Mouse (Mus musculus) mouse trophoblast stem cell (cell line): ENCODE data around the gene Rabgef1.
"Not testable (repeated sequence)": the region's sequence is repeated elsewhere in the genome, so short reads cannot be mapped to it uniquely, and the experiment has no call there.

Experiments used
- in situ Hi-C, 2 experiments: fragments of 300-500 bp; cut with MseI, MboI; formaldehyde crosslinking; loops; 2 replicates in 1 of 2; 3 replicates in 1 of 2; pipeline ENCODE4 v1.15.1; 2025

The Rabgef1 gene

DNA sequence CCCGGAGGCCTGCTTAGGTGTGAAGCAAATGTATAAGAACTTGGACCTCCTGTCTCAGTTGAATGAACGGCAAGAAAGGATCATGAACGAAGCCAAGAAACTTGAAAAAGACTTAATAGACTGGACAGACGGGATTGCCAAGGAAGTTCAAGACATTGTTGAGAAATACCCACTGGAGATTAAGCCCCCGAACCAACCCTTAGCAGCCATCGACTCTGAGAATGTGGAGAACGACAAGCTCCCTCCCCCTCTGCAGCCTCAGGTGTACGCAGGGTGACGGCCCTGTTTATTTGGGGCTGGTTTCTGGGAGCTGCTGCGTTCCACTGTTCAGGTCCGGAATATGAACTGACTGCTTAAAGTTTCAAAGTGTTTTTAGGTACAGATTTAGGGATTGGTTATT is 41.4 kb downstream of the Rabgef1 start:
- in situ Hi-C loops, result no loop called here

DNA sequence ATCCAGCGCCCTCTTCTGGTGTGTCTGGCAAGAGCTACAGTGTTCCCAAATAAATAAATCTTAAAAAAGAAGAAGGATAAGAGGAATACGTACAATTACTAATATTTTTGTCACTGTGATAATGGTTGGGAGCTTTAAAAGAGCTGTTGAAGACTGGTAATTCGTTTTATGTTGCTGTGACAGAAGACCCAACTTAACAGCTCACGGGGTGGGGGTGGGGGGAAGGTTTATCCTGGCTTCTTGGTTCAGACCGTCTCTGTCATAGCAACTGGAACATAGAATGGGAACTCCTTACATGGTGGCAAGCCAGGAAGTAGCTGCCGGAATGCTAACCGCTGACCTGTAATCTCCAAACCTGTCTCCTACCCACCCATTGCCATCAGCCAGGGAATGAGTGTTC is 45.2 kb downstream of the Rabgef1 start, which contains the start of gene Tmem248:
Tmem248 (plus strand) TSS at position 301 of the 400 bp plus-strand sequence.
- in situ Hi-C loops, result no loop called here

DNA sequence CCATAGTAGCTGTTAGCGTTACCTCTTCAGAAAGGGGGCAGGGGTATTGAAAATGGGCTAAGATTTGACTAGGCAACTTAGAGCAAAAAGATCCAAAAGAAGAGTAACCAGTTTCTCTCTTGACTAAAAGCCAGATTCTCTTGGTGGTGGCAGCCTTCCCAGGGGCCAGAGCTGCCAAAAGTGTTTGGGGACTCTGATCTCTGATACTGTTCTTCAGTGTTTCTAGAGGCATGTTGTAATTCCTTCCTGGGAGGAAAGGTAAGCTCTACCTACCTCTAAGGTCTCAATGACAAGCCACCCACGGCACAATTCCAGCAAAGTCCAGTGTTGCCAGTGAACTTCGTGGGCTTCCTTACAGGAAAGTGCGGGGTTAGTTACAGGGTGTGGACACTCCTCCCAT is 45.8 kb downstream of the Rabgef1 start:
- in situ Hi-C loops, result no loop called here

DNA sequence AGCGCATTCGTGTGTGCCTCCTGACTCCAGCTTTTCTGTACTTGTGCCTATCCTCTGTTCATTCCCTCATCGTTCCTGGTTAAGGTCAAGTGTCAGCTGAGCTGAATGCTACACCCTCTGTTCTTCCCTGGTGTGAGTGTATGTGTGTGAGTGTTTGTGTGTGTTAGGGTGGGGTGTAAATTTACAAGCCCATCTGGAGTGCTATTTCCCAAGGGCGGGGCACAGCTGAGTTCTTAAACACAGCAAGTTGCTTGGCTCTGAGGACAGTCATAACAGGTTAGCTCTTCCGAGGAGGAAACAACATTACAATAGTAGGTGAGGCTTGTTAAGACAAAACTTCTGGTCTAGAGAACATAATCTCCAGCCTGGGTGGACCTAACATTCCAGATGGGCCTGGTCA is 46.7 kb downstream of the Rabgef1 start:
- in situ Hi-C loops, result no loop called here

DNA sequence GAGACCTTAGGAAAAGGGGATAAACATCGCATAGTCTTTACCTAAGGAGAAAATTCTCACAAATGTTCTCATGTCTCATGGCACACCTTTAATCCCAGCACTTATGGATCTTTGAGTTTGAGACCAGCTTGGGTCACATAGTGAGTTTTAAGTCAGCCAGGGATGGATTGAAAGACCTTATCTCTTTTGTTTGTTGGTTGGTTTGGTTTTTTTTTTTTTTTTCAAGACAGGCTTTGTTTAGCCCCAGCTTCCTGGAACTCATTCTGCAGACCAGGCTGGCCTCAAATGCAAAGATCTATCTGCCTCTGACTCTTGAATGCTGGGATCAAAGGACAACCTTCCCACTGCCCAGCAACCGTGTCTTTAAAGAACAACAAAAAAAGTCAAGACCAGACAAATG is 49.7 kb downstream of the Rabgef1 start:
- in situ Hi-C loops, result no loop called here

DNA sequence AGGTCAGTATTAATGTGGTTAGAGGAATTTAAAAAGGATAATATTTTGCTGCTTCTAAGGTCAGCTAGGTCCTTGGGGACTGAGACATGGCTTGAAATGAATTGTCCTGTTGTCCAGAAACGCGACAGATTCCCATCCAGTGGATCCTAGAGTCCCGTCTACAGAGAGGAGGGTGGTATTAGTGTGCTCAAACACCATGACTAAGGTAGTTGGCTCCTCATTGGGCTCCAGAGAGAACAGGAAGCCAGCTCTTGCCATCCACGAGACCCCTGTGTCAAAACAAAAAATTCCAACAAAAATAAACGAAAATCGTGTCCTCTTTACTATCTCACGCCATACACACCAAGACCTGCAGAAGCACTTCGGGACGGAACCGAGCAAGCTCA is 50.2 kb downstream of the Rabgef1 start:
- in situ Hi-C loops, result no loop called here

DNA sequence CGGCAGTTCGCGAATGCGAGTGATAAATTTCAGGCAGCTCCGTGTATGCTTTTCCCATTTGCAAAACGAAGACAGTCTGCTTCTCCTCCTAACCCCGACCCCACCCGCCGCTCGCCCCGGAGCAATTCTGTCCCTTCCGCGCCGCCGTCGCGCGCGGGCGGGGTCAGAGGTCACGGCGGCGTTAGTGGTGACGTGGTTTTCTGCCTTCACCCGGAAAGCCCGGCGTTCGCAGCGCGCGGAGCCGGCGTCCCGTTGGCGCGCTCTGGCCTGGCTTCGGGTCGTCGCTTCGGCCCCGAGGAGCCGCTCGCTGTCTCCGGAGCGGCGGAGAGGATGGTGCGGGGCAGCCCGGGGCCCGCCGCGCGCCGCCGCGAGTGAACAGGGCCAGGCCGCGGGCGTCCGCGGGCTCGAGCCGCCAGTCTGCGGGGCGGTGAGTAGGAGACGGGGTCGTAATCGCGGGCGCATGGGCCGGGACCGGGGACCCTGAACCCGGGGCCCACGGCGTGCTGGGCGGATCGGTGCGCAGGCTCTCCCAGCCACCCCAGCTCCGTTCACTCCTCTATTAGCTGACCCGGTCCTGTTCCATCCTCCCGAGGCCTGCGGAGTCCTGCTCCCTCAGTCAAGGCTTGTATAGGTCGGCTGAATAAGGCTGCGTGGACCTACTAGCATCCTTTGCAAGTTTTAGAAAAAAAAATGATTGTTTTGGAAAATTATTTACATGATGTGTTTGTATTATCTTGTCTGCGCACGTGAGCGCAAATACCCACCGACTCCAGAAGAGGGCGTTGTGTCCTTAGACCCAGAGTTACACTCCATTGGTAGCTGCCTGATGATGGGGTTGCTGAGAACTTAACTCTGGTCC is 50.8 kb downstream of the Rabgef1 start:
- in situ Hi-C loops, result no loop called here

DNA sequence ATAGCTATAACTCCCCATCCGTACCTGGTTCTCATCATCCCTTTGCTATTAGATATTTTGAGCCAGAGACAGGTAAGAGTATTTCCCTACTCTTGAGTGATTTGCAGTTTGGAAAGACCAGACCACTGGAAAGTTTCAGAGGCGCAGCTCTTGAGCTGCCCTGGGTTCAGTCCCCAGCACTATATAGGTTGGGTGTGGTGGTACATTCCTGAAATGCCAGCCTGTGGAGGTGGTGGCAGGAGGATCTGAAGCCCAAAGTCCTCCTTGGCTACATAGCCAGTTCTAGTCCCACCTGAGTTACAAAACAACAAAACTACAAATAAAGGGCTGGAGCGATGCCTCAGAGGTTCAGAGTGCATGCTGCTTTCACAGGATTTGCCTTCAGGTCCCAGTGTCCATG is 55.2 kb downstream of the Rabgef1 start:
- in situ Hi-C loops, result no loop called here

DNA sequence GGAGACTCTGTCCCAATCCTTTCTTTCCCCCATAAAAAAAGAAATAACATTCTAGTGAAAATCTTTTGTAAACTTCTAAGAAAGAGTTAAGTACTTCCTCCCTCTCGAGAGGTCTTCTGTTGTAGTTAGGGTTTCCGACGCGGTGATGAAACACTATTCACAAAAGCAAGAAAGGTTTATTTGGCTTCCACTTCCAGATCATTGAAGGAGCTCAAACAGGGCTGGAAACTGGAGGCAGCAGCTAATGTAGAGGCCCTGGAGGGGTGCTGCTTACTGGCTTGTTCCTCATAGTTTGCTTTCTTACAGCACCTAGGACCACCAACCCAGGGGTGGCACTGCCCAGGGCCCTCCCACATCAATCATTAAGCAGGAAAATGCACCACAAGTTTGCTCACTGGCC is 56.5 kb downstream of the Rabgef1 start:
- in situ Hi-C loops, result no loop called here

DNA sequence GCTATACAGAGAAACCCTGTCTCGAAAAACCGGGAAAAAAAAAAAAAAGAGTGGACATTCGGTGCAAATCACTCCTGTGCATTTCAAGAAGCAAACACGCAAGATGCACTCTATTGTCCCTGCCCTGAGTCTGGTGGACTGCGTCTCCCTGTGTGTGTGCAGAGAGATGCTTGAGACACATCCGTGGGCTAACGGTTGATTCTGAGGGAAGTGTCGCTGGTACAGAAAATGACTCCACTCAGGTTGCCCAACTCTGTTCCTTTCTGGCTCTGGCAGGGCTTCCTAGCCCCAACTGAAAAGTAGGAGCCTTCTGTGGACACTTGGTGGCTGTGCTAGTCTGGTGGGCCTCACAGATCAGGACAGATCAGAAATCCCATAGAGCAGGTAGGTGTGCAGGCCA is 64.7 kb downstream of the Rabgef1 start:
- in situ Hi-C loops, result no loop called here

DNA sequence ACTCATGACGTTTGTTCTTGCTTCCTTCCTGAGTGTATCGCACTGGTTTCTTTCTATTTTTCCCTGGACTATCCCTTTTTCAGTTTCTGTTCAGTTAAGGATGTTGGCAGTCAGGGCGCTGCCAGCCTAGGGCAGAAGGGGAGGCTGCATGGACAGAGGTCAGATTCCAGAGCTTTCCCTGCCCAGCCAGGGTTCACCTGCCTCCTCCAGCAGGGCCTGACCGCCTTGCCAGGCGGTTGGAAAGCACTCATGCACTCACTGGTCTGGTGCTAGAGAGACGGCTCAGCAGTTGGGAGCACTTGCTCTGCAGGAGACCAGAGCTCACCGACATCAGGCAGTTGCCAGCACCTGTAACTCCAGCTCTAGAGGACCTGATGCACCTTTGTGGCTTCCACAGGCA is 67.6 kb downstream of the Rabgef1 start:
- in situ Hi-C loops, result no loop called here

DNA sequence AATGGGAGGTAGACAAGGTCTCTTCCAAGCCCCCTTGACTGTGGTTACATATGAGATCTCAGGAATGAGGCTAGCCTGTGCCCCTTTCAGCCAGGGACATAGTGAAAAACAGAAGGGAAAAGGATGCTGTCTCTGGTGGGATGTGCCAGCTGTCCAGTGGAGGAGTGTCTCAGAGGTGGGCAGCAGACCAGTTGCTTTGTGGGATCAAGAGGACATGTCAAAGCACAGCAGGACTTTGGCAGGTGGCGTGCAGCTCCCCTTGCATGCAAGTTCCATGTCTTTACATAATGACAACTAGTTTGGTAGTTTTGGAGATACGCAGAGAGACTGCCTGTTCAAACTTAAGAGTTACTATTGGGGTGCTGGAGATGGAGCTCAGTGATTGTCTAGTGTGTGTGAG is 68.3 kb downstream of the Rabgef1 start:
- in situ Hi-C loops, result no loop called here

DNA sequence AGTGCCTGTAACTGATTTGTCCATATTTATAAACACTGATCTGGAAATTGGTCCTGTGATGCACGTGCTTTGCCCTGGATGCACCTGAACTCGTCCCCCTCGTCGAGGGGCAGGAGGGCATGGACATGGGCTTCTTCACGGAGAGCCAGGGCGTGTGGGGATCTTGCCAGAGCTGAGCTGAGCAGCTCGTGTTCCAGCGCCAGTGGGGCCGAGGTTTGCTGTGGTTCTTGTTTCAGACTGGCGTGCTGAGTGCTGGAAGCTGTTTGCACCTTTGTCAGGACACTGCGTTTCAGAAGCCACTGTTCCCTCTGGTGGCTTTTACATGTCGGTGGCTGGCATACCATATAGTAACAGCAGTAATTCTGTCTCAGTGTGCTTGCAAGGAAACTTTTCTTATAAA is 69.8 kb downstream of the Rabgef1 start:
- in situ Hi-C loops, result no loop called here

DNA sequence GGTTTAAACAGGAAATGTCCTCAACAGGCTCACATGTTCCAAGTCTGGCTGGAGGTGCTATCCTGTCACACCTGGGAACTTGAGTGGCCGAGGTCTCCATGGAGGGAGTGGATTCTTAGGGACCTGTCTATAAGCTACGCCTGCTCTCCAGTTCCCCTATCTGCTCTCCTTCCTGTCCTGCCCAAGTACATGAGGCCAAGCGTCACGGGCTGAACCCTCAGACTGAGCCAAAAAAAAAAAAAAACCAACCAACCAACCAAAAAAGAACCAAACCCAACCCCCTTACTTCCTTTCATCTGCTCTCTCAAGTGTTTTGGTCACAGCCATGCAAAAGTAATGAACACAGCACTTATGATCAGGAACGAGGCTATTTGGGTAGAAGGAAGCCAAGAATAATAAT is 76.2 kb downstream of the Rabgef1 start:
- in situ Hi-C loops, result no loop called here

DNA sequence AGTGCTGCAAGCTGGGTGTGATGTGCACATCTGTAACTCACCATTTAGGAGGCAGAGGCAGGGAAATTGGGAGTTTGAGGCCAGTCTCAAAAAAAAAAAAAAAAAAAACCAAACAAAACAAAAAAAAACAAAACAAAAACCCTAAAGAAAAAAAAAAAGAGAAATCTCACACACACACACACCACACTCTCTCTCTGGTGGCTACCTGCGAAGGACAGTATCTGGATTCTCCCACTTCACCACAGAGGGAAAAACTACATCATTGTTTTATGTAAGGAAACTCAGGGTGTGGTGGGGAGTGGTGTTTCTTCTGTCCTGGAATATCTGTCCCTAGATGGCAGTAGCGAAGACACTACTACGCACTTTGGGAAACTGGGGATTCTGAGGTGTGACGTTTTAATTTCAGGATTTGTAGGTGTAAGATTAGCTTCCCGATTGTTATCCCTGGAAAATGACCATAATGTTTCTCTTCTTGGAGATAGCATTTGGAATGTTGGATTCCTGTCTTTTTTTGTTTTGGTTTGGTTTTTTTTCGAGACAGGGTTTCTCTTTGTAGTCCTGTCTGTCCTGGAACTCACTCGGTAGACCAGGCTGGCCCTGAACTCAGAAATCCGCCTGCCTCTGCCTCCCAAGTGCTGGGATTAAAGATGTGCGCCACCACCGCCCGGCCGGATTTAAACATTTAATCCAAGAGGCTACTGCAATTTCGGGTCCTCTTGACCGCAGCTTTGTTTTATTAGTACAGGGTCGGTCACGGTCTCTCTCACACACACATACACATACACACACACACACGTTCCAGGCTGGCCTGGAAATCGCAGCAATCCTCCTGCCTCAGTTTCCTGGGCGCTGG is 82.8 kb downstream of the Rabgef1 start:
- in situ Hi-C loops, result no loop called here

DNA sequence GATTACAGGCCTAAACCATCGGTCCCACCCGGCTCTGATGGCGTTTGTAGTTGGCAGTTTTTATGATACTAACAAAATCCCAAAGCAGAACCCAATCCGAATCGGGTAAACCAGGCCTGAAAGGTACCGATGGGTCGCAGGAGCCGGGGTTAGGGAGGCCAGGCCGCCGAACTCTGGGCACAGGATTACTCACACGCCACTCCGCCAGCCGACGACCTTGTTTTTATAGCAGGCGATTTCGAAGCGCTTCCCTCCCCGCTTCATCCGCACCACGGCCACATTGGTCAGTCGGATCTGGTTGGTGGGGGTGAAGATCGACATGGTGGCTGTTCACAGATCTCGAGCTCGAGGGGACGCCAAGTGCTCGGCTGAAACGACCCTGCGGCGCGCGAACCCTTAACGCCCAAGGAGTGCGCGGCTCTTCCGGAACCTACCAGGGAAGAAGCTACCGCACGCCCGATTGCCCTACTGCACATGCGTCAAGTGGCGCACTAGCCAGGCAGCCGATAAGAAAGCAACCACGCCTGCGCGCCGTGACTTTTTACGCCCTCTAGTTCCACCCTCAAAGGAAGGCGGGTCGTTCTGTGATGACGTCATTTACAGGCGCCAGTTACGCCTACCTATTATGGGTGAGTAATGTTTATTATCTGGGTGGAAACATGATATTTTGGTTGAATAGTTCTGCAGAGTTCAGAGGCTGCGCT is 83.6 kb downstream of the Rabgef1 start, which contains the start of the genes Sbds and Tyw1:
Sbds (minus strand) TSS at position 514 of the 704 bp plus-strand sequence.
Tyw1 (plus strand) TSS at position 603 of the 704 bp plus-strand sequence.
- in situ Hi-C loops, result no loop called here

DNA sequence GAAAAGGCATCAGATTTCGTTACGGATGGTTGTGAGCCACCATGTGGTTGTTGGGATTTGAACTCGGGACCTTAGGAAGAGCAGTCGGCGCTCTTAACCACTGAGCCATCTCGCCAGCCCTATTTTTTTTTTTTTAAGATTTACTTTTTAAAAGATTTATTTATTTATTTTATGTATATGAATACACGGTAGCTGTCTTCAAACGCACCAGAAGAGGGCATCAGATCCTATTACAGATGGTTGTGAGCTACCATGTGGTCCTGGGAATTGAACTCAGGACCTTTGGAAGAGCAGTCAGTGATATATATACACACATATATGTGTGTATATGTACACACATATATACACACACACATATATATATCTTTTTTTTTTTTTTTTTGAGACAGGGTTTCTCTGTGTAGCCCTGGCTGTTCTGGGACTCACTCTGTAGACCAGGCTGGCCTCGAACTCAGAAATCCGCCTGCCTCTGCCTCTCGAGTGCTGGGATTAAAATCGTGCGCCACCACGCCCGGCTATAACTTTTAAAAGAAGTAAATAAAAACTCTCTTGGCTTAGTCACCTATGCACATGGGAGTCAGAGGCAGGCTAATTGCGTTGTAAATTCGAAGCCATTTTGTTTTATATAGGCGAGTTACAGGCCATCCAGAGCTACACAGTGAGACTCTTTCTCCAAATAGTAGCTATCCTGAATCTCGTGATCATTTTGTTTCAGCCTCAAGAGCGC is 84.4 kb downstream of the Rabgef1 start:
- in situ Hi-C loops, result not testable (repeated sequence)

DNA sequence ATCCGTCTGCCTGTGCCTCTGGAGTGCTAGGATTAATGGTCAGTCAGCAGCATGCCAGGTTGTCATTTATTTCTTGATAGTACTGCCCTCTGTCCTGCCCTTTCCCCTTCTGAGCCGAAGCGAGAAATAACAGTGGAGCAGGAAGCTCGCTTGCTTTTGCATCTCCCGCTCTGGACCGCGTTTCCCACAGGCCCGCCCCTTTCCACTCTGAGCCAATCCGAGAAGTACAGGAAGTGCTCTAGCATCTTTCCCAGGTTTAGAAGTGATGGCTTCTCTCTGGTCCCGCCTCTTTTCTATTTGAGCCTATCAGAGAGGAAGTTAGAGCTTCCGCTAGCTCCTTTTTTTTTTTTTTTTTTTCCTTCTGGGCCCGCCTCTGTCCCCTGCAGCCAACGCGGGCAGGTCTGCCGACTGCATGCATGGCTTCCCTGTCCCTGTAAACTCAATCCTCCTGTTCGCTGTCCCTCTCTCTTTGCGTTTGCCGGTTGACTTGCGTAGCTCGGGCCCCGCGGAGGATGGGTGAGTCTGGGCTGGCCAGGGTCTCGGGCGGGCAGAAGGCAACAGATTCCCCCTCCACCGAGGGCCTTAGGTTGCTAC is 85.2 kb downstream of the Rabgef1 start:
- in situ Hi-C loops, result no loop called here

DNA sequence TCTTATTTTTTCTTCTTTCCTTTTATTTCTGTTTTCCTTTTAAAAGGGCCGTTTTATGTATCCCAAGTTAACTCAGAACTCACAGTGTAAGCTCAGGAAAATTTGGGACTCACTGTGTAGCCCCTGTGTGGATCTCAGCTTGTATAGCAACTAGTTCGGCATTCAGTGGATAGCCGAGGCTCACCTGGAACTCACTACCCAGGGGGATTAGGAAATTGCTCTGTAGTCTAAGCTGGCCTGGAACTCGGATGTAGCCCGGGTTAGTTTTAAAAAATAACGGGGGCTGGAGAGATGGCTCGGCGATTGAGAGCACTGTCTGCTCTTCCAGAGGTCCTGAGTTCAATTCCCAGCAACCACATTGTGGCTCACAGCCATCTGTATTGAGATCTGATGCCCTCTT is 85.7 kb downstream of the Rabgef1 start:
- in situ Hi-C loops, result no loop called here

DNA sequence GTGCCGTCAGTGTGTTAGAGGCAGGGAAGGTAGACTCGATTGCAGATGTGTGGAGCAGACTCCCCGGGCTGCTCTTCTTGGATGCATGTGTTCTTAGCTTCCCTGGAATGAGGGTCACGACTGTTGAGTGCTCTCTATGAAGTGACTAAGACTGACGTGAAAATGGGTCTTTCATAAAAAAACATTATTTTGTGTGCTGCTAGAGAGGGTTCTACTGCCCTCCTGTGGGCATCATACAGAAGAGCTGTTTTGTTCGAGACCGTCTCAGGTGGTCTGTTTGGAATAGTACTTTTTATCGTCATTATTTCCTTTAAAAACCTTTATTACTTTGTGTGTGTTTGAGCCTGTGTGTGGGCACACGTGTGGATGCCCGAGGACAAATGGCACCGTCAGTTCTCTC is 91.9 kb downstream of the Rabgef1 start:
- in situ Hi-C loops, result no loop called here
